Mouse (Mus musculus) lung, postnatal 0 days (tissue): ENCODE measurements around the gene Gprc5b.

Experiments used
- CTCF ChIP-seq: IDR thresholded peaks from 2 replicates; pipeline ENCODE4 v1.5.1; 2016; ENCODE audit warnings: antibody characterized with exemption, mild to moderate bottlenecking
- EP300 ChIP-seq: IDR thresholded peaks from 2 replicates; pipeline ENCODE4 v1.6.1; 2016; ENCODE audit warnings: antibody characterized with exemption, mild to moderate bottlenecking, control low read depth

DNA sequence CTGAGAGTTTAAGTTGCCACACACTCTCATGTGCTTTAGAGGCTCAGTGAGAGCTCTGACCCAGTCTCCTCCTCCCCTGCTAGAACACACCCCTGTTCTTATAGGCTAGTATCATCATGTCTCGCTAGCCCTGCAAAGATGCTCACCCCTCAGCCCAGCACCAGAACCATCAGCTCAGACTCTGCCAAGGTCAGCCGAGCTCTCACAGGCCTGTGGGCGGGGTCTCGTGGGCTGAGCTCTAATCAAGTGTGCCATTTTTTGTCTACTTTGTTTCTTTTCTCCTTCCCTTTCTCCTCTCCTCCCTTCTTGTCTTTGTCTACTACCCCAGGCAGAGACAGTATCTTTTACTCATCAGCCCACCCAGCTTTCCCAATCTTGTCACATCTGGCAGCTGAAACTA lies 9.2 kb downstream of the Gprc5b start:
- TF ChIP-seq CTCF (no peak), EP300 (no peak)
